8 mouse cellular contexts compared by ENCODE assay signal in genomic region chr7:116161544-116161943, GRCm38 (mm10).
DNase-seq lines count a peak whose midpoint lies in the region; ATAC-seq and TF ChIP-seq lines count a peak whose summit lies in the region.

No protein-coding gene starts in this region.

- no peaks in the 10 kb centered on the region for H3K27me3 ChIP-seq in MEL (ENCODE audit: control insufficient read depth in 1 of 2, insufficient read depth in 2 of 2, low read length in 2 of 2)
- H3K27me3 ChIP-seq in heart, postnatal 0 days (ENCODE audit: control insufficient read depth, insufficient read depth, low read length) = no peaks in the 10 kb centered on the region
- H3K27me3 ChIP-seq in stomach, embryonic 14.5 days (ENCODE audit: control insufficient read depth, insufficient read depth, low read length) = no peaks in the 10 kb centered on the region

- H3K4me1 ChIP-seq in MEL (ENCODE audit: control insufficient read depth in 1 of 2, insufficient read depth in 2 of 2, low read length in 2 of 2) = no peaks in the 10 kb centered on the region
- 0 out of 2 replicates have a peak, but pooled peaks cover 6% of the 10 kb centered on the region for H3K4me1 ChIP-seq in heart, postnatal 0 days (ENCODE audit: control insufficient read depth, insufficient read depth)
- H3K4me1 ChIP-seq in stomach, embryonic 14.5 days (ENCODE audit: control insufficient read depth, insufficient read depth, low read length) = 0 out of 2 replicates have a peak, but pooled peaks cover 5% of the 10 kb centered on the region

- H3K4me3 ChIP-seq in gastrocnemius, adult 2 months = no peak overlapping the region
- H3K4me3 ChIP-seq in MEL (ENCODE audit: control insufficient read depth in 1 of 2, insufficient read depth in 1 of 2, low read depth in 2 of 2, low read length in 2 of 2) = no peak overlapping the region
- no peak overlapping the region for H3K4me3 ChIP-seq in heart, postnatal 0 days (ENCODE audit: low read depth, low read length)
- H3K4me3 ChIP-seq in stomach, embryonic 14.5 days (ENCODE audit: low read depth, low read length) = no peak overlapping the region

- H3K36me3 ChIP-seq in MEL (ENCODE audit: control insufficient read depth in 1 of 2, insufficient read depth in 2 of 2, low read length in 2 of 2) = no peaks in the 10 kb centered on the region
- H3K36me3 ChIP-seq in heart, postnatal 0 days (replicated peaks; ENCODE audit: control insufficient read depth, insufficient read depth, low read length) = peaks cover 23% of the 10 kb centered on the region
- peaks cover 3% of the 10 kb centered on the region for H3K36me3 ChIP-seq in stomach, embryonic 14.5 days (ENCODE audit: control insufficient read depth, insufficient read depth, low read length)

- WGBS in heart, postnatal 0 days = 21% methylated on average over 5 of the region's 5 CpGs
- 12% methylated on average over 5 of the region's 5 CpGs for WGBS in stomach, embryonic 14.5 days

- no peaks in the 10 kb centered on the region for H3K9me3 ChIP-seq in MEL (replicated peaks; ENCODE audit: insufficient read depth, low read length)
- H3K9me3 ChIP-seq in heart, postnatal 0 days (replicated peaks; ENCODE audit: control insufficient read depth, low read length) = no peaks in the 10 kb centered on the region
- no peaks in the 10 kb centered on the region for H3K9me3 ChIP-seq in stomach, embryonic 14.5 days (ENCODE audit: control insufficient read depth, low read depth, low read length)

- no peak overlapping the region for H3K27ac ChIP-seq in gastrocnemius, adult 2 months
- no peak overlapping the region for H3K27ac ChIP-seq in MEL (ENCODE audit: control insufficient read depth, low read depth, low read length)
- no peak overlapping the region for H3K27ac ChIP-seq in heart, postnatal 0 days (ENCODE audit: low read depth)
- no peak overlapping the region for H3K27ac ChIP-seq in stomach, embryonic 14.5 days (ENCODE audit: low read length)

- peak; percentile 93 for TF ChIP-seq CTCF in gastrocnemius, adult 2 months (IDR thresholded peaks at IDR 0.05)
- TF ChIP-seq CTCF in MEL (IDR thresholded peaks at IDR 0.05 in 2 of 3, conservative IDR thresholded peaks at IDR 0.05 in 1 of 3; ENCODE audit: control insufficient read depth in 1 of 3, insufficient read depth in 1 of 3, low read depth in 2 of 3, low read length in 3 of 3, poor library complexity in 1 of 3, severe bottlenecking in 1 of 3) = peak; percentile 68 to 88 (median 80)
- peak; percentile 93 for TF ChIP-seq CTCF in heart, postnatal 0 days (IDR thresholded peaks at IDR 0.05; ENCODE audit: low read depth)

- no peak for TF ChIP-seq EP300 in MEL (IDR thresholded peaks at IDR 0.05; ENCODE audit: low read depth in 1 of 2, low read length in 2 of 2)
- TF ChIP-seq EP300 in heart, postnatal 0 days (IDR thresholded peaks at IDR 0.05; ENCODE audit: low read depth) = no peak

- intact Hi-C loops in gastrocnemius, adult 2 months (cut with DNase I) = loop anchor here (2.0 to 5.0 kb wide), 3 partner anchors 36 to 161 kb away; no protein-coding TSS in a partner anchor

- no peak for DNase-seq in gastrocnemius, adult 2 months
- no peak for DNase-seq in gastrocnemius, postnatal 25 days
- DNase-seq in MEL (ENCODE audit: low read depth, low spot score) = peak; percentile 64
- peak; percentile 74 to 81 for DNase-seq in cerebellum, postnatal 10 days
- DNase-seq in heart, postnatal 0 days (ENCODE audit: low spot score) = peak; percentile 50
- peak; percentile 52 to 56 for DNase-seq in kidney, postnatal 4 days
- DNase-seq in mesoderm, embryonic 11.5 days (ENCODE audit: low read depth, low spot score) = peak; percentile 68

- H3K4me2 ChIP-seq in heart, postnatal 0 days (ENCODE audit: low read depth, low read length) = no peak overlapping the region
- H3K4me2 ChIP-seq in stomach, embryonic 14.5 days (replicated peaks; ENCODE audit: low read depth, low read length) = no peak overlapping the region

- H3K79me2 ChIP-seq in MEL (ENCODE audit: control insufficient read depth, insufficient read depth, low read length, poor library complexity) = no peaks in the 10 kb centered on the region

- no peak overlapping the region for H3K9ac ChIP-seq in MEL (ENCODE audit: control insufficient read depth, low read depth, low read length, poor library complexity, severe bottlenecking)
- H3K9ac ChIP-seq in heart, postnatal 0 days (replicated peaks; ENCODE audit: low read depth, low read length) = no peak overlapping the region
- no peak overlapping the region for H3K9ac ChIP-seq in stomach, embryonic 14.5 days (replicated peaks; ENCODE audit: low read depth, low read length)

- TF ChIP-seq RAD21 in MEL (IDR thresholded peaks at IDR 0.05; ENCODE audit: low read depth, low read length) = peak; percentile 62

- peak; percentile 40; the same call in 1 of the 2 replicates for ATAC-seq in heart, postnatal 0 days (ENCODE audit: insufficient read depth, low read depth)
- ATAC-seq in stomach, embryonic 14.5 days (ENCODE audit: insufficient number of reproducible peaks, insufficient read depth, low FRiP score, low read depth) = peak; percentile 34

- TF ChIP-seq POLR2A in MEL (IDR thresholded peaks at IDR 0.05; ENCODE audit: control insufficient read depth in 1 of 2, insufficient read depth in 1 of 2, low read depth in 1 of 2, low read length in 2 of 2, poor library complexity in 1 of 2) = no peak

TF ChIP-seq in MEL, 35 proteins besides CTCF, POLR2A, EP300 and RAD21:
- TF ChIP-seq SMC3 (IDR thresholded peaks at IDR 0.05; ENCODE audit: low read depth, low read length) (peak; percentile 63), ZC3H11A (IDR thresholded peaks at IDR 0.05; ENCODE audit: low read depth, low read length) (peak; percentile 26; the same call in 1 of the 2 replicates), MAZ (IDR thresholded peaks at IDR 0.05; ENCODE audit: low read depth, low read length) (no peak)

Comparison
In these comparisons a context has a peak if more than half of its experiments do, and no peak if none do; other contexts are left out.
1. DNase-seq: peak in MEL (single experiment), cerebellum, postnatal 10 days (2 of 2), heart, postnatal 0 days (single experiment), kidney, postnatal 4 days (2 of 2) and mesoderm, embryonic 11.5 days (single experiment); none in gastrocnemius, adult 2 months (single experiment) and gastrocnemius, postnatal 25 days (single experiment).
2. Peak in every context shown above with its lines, with median percentiles within 50 percentile points of each other: CTCF ChIP-seq.